7 mouse cellular contexts compared by ENCODE assay signal in genomic region chr4:120731030-120731644, GRCm38 (mm10). TPM values are rescaled to one million over a fixed set of nuclear protein-coding genes. Genes with fewer than 3 reads are reported as not detected.
DNase-seq lines count a peak whose midpoint lies in the region; ATAC-seq and TF ChIP-seq lines count a peak whose summit lies in the region.

No protein-coding gene starts in this region.

- H3K27me3 ChIP-seq in MEL (ENCODE audit: control insufficient read depth in 1 of 2, insufficient read depth in 2 of 2, low read length in 2 of 2) = peaks cover 0 to 4% of the 10 kb centered on the region in 2 experiments; a peak in 2 of 4 replicates

- H3K9ac ChIP-seq in MEL (ENCODE audit: control insufficient read depth, low read depth, low read length, poor library complexity, severe bottlenecking) = peak overlapping the region; percentile 73

- no peak for TF ChIP-seq CTCF in MEL (IDR thresholded peaks at IDR 0.05 in 2 of 3, conservative IDR thresholded peaks at IDR 0.05 in 1 of 3; ENCODE audit: control insufficient read depth in 1 of 3, insufficient read depth in 1 of 3, low read depth in 2 of 3, low read length in 3 of 3, poor library complexity in 1 of 3, severe bottlenecking in 1 of 3)
- TF ChIP-seq CTCF in brain, embryonic 14.5 days (IDR thresholded peaks at IDR 0.05; ENCODE audit: borderline replicate concordance, extremely low read depth, insufficient read depth, insufficient read length) = no peak

- peak; percentile 82 for DNase-seq in MEL (ENCODE audit: low read depth, low spot score)
- DNase-seq in brain, embryonic 14.5 days (ENCODE audit: low read depth) = peak; percentile 79
- peak; percentile 63 to 67 for DNase-seq in heart, postnatal 14 days
- peak; percentile 87 to 90 for DNase-seq in kidney, postnatal 4 days
- DNase-seq in mesoderm, embryonic 11.5 days (ENCODE audit: low read depth, low spot score) = peak; percentile 72
- DNase-seq in spleen, postnatal 4 days (ENCODE audit: low spot score in 2 of 2) = peak; percentile 67 to 84

- TF ChIP-seq EP300 in MEL (IDR thresholded peaks at IDR 0.05; ENCODE audit: low read depth in 1 of 2, low read length in 2 of 2) = no peak

- intact Hi-C loops in heart, postnatal 14 days (cut with DNase I) = no loop called here

- no peak for TF ChIP-seq RAD21 in MEL (IDR thresholded peaks at IDR 0.05; ENCODE audit: low read depth, low read length)

- no peak for TF ChIP-seq POLR2A in MEL (IDR thresholded peaks at IDR 0.05; ENCODE audit: control insufficient read depth in 1 of 2, insufficient read depth in 1 of 2, low read depth in 1 of 2, low read length in 2 of 2, poor library complexity in 1 of 2)
- TF ChIP-seq POLR2A in brain, embryonic 14.5 days (IDR thresholded peaks at IDR 0.05; ENCODE audit: borderline replicate concordance, extremely low read depth, insufficient read depth, insufficient read length, poor library complexity, severe bottlenecking) = no peak

- no peak overlapping the region for H3K27ac ChIP-seq in MEL (ENCODE audit: control insufficient read depth, low read depth, low read length)

- H3K4me1 ChIP-seq in MEL (ENCODE audit: control insufficient read depth in 1 of 2, insufficient read depth in 2 of 2, low read length in 2 of 2) = peaks cover 0 to 4% of the 10 kb centered on the region in 2 experiments

- H3K4me3 ChIP-seq in MEL (ENCODE audit: control insufficient read depth in 1 of 2, insufficient read depth in 1 of 2, low read depth in 2 of 2, low read length in 2 of 2) = peak overlapping the region; percentile 78 to 87

- H3K9me3 ChIP-seq in MEL (replicated peaks; ENCODE audit: insufficient read depth, low read length) = no peaks in the 10 kb centered on the region

- H3K79me2 ChIP-seq in MEL (ENCODE audit: control insufficient read depth, insufficient read depth, low read length, poor library complexity) = no peaks in the 10 kb centered on the region

- no peaks in the 10 kb centered on the region; a peak in 1 of 4 replicates for H3K36me3 ChIP-seq in MEL (ENCODE audit: control insufficient read depth in 1 of 2, insufficient read depth in 2 of 2, low read length in 2 of 2)

- ATAC-seq in erythroid progenitor cell, adult 5-6 weeks (replicated peaks; ENCODE audit: low FRiP score, poor library complexity, severe bottlenecking) = peak; percentile 84

TF ChIP-seq in MEL, 35 proteins besides CTCF, POLR2A, EP300 and RAD21:
- TF ChIP-seq BHLHE40 (IDR thresholded peaks at IDR 0.05; ENCODE audit: borderline replicate concordance, low read depth, low read length) (no peak), MAFK (IDR thresholded peaks at IDR 0.05; ENCODE audit: borderline replicate concordance, low read depth, low read length) (no peak), ZKSCAN1 (IDR thresholded peaks at IDR 0.05; ENCODE audit: low read depth, low read length) (no peak), KAT2A (conservative IDR thresholded peaks at IDR 0.05; ENCODE audit: low read depth, low read length) (no peak), POLR2AphosphoS5 (IDR thresholded peaks at IDR 0.05; ENCODE audit: borderline replicate concordance, low read depth, low read length) (no peak), ELF1 (IDR thresholded peaks at IDR 0.05; ENCODE audit: low read depth, low read length) (no peak), TAL1 (IDR thresholded peaks at IDR 0.05; ENCODE audit: low read length) (no peak), SIN3A (IDR thresholded peaks at IDR 0.05; ENCODE audit: low read length) (no peak), POLR2AphosphoS2 (IDR thresholded peaks at IDR 0.05; ENCODE audit: low read length) (no peak), MEF2A (IDR thresholded peaks at IDR 0.05; ENCODE audit: extremely low read depth, insufficient replicate concordance, low read depth, low read length, poor library complexity, severe bottlenecking) (no peak), JUND (IDR thresholded peaks at IDR 0.05; ENCODE audit: low read depth, low read length) (no peak), CHD1 (IDR thresholded peaks at IDR 0.05; ENCODE audit: low read depth, low read length) (no peak), MYC (IDR thresholded peaks at IDR 0.05; ENCODE audit: low read depth, low read length) (no peak), UBTF (IDR thresholded peaks at IDR 0.05; ENCODE audit: borderline replicate concordance, insufficient read depth, low read depth, low read length) (no peak)

RNA-seq across cellular contexts. Expression of gene Kcnq4, which starts 17.3 kb away (rescaled TPM):
- not detected in 2 replicates for total RNA-seq in MEL (2012; rRNA removed)
- polyA plus RNA-seq in MEL (2012; ENCODE audit: insufficient read depth in 1 of 2, insufficient read length in 2 of 2, low read depth in 1 of 2, low replicate concordance in 2 of 2, missing spikeins in 1 of 2) = under 1 TPM in 1 of 2 experiments, not detected in 1; 0.07 TPM
- 10.9 and 11.8 TPM in 2 replicates for polyA plus RNA-seq in brain, embryonic 14.5 days (2012; rRNA removed)
- total RNA-seq in erythroid progenitor cell, adult 5-6 weeks (2015; ENCODE audit: low replicate concordance) = 3.6 TPM in 1 of 2 replicates, not detected in the other
- not detected in 2 replicates for total RNA-seq in erythroid progenitor cell, adult 5-6 weeks (2017; ENCODE audit: low replicate concordance)
- total RNA-seq in heart, postnatal 14 days (2021) = 1 to 10 TPM; 2.8 to 4.0 TPM
